Mouse (Mus musculus) testis, adult 2 months (tissue): Measurements from ENCODE around the gene Abcb5.

Source experiments
- CTCF ChIP-seq: fragments of 200-500 bp; IDR thresholded peaks from 2 replicates; pipeline ENCODE4 v1.5.1; 2012; ENCODE audit warnings: low read depth, mild to moderate bottlenecking, inconsistent platforms, low read length, moderate library complexity; ENCODE audit not compliant: control insufficient read depth, insufficient read depth, insufficient replicate concordance
- POLR2A ChIP-seq: fragments of 200-500 bp; IDR thresholded peaks from 2 replicates; pipeline ENCODE4 v1.6.1; 2012; ENCODE audit warnings: low read depth, mild to moderate bottlenecking, inconsistent platforms, low read length, moderate library complexity; ENCODE audit not compliant: control insufficient read depth

- TF ChIP-seq POLR2A: no peak
- TF ChIP-seq CTCF: no peak
Observed at GRCm38 (mm10) chr12:118872673-118873072, 93.5 kb downstream of the Abcb5 start.
